8 mouse cellular contexts compared by ENCODE assay signal in genomic region chr14:8213803-8214224, GRCm38 (mm10). TPM values are rescaled to one million over a fixed set of nuclear protein-coding genes. Genes with fewer than 3 reads are reported as not detected.
DNase-seq lines count a peak whose midpoint lies in the region; ATAC-seq lines count a peak whose summit lies in the region.

Gene Kctd6 (plus strand): TSS chr14:8214140.

- H3K4me3 ChIP-seq in hindbrain, embryonic 12.5 days: peak within 1 kb of the TSS; percentile 65

- DNase-seq in NIH3T3 (ENCODE audit: low read depth): peak; percentile 98
- peak; percentile 100 for DNase-seq in cerebellum, postnatal 10 days
- DNase-seq in frontal cortex, postnatal 10 days (ENCODE audit: low spot score in 2 of 2): peak; percentile 94 to 97
- peak; percentile 95 to 97 for DNase-seq in layer of hippocampus, postnatal 14 days (ENCODE audit: low spot score in 2 of 2)
- peak; percentile 100 for DNase-seq in lung, postnatal 14 days
- DNase-seq in retina, adult 2 months (ENCODE audit: low read depth, low spot score): peak; percentile 91
- DNase-seq in thymus, postnatal 36 days: peak; percentile 98 to 100

- H3K9me3 ChIP-seq in hindbrain, embryonic 12.5 days (replicated peaks): no peaks in the 10 kb centered on the region

- H3K36me3 ChIP-seq in hindbrain, embryonic 12.5 days: no peaks in the 10 kb centered on the region

- peak; percentile 97 for ATAC-seq in hindbrain, embryonic 12.5 days (ENCODE audit: low FRiP score)

- peak within 1 kb of the TSS; percentile 85 for H3K9ac ChIP-seq in hindbrain, embryonic 12.5 days

- peak within 1 kb of the TSS; percentile 84 for H3K27ac ChIP-seq in hindbrain, embryonic 12.5 days

- peak within 1 kb of the TSS; percentile 68 for H3K4me2 ChIP-seq in hindbrain, embryonic 12.5 days (replicated peaks)

- under 1% methylated on average over 32 of the region's 49 CpGs for WGBS in hindbrain, embryonic 12.5 days

- H3K4me1 ChIP-seq in hindbrain, embryonic 12.5 days: peaks cover 21% of the 10 kb centered on the region

- peaks cover 25% of the 10 kb centered on the region for H3K27me3 ChIP-seq in hindbrain, embryonic 12.5 days

RNA-seq across cellular contexts. Expression of gene Kctd6, which starts in this region (rescaled TPM):
- polyA plus RNA-seq in hindbrain, embryonic 12.5 days (2016; fragmentation: Nextera tagmentation; extraction: Ambion mirVana): 15.6 and 16.0 TPM in 2 replicates
- 10 to 100 TPM; 48.9 to 49.4 TPM for total RNA-seq in layer of hippocampus, postnatal 14 days (2021)

Comparison
In these comparisons a context has a peak if more than half of its experiments do, and no peak if none do; other contexts are left out.
1. Peak in every context shown above with its lines: DNase-seq, ATAC-seq, H3K4me3 ChIP-seq and H3K27ac ChIP-seq.